Mouse (Mus musculus) kidney, embryonic 14.5 days (tissue): ENCODE measurements around the gene BC055324. TPM values are rescaled to one million over a fixed set of nuclear protein-coding genes. Genes with fewer than 3 reads are reported as not detected.

Experiments used
- ATAC-seq: fragments of 200-750 bp; cut with Nextera tagmentation; 2 replicates; pipeline ENCODE4 v1.8.0; 2017; ENCODE audit warnings: moderate number of reproducible peaks, mild to moderate bottlenecking, moderate TSS enrichment, moderate library complexity; ENCODE audit not compliant: low FRiP score, low TSS enrichment
- H3K27ac ChIP-seq: fragments of 300-500 bp; sonication (generic); 2 replicates; pipeline ENCODE4 v1.5.1; 2014; ENCODE audit warnings: low read depth, mild to moderate bottlenecking, low read length, moderate library complexity, mixed read lengths
- H3K27me3 ChIP-seq: fragments of 300-500 bp; sonication (generic); 2 replicates; pipeline ENCODE4 v1.6.1; 2014; ENCODE audit warnings: mild to moderate bottlenecking, low read length; ENCODE audit not compliant: control insufficient read depth, insufficient read depth
- H3K36me3 ChIP-seq: fragments of 300-500 bp; sonication (generic); 2 replicates; pipeline ENCODE4 v1.6.1; 2014; ENCODE audit warnings: low read length, mixed read lengths; ENCODE audit not compliant: control insufficient read depth, insufficient read depth
- H3K4me1 ChIP-seq: fragments of 300-500 bp; sonication (generic); 2 replicates; pipeline ENCODE4 v1.6.1; 2014; ENCODE audit warnings: low read length, mixed read lengths; ENCODE audit not compliant: control insufficient read depth, insufficient read depth
- H3K4me2 ChIP-seq: fragments of 300-500 bp; sonication (generic); replicated peaks from 2 replicates; pipeline ENCODE4 v1.6.1; 2014; ENCODE audit warnings: low read depth, mild to moderate bottlenecking, low read length
- H3K4me3 ChIP-seq: fragments of 300-500 bp; sonication (generic); 2 replicates; pipeline ENCODE4 v1.5.1; 2014; ENCODE audit warnings: mild to moderate bottlenecking, low read length
- H3K9ac ChIP-seq: fragments of 300-500 bp; sonication (generic); 2 replicates; pipeline ENCODE4 v1.6.1; 2014; ENCODE audit warnings: low read depth, mild to moderate bottlenecking, low read length, moderate library complexity
- H3K9me3 ChIP-seq: fragments of 300-500 bp; sonication (generic); 2 replicates; pipeline ENCODE4 v1.6.1; 2016; ENCODE audit warnings: low read length; ENCODE audit not compliant: control insufficient read depth
- WGBS: fragments of 180-500 bp; shearing (Covaris S2); extraction: QIAGEN DNeasy Blood & Tissue Kit; methylation state at CpG from one replicate; pipeline ENCODE4 v1.1.7; 2014; 5-methylcytosine and 5-hydroxymethylcytosine counted together
- polyA plus RNA-seq: library from polyadenylated mRNA; unstranded; fragments of >200 nt; fragmentation: Nextera tagmentation; extraction: Ambion mirVana; gene quantifications from 2 replicates; pipeline ENCODE4 v1.2.1, GENCODE M21; 2014

The BC055324 gene
- polyA plus RNA-seq, 1 experiment from 2014 or later: 32.6 TPM

DNA sequence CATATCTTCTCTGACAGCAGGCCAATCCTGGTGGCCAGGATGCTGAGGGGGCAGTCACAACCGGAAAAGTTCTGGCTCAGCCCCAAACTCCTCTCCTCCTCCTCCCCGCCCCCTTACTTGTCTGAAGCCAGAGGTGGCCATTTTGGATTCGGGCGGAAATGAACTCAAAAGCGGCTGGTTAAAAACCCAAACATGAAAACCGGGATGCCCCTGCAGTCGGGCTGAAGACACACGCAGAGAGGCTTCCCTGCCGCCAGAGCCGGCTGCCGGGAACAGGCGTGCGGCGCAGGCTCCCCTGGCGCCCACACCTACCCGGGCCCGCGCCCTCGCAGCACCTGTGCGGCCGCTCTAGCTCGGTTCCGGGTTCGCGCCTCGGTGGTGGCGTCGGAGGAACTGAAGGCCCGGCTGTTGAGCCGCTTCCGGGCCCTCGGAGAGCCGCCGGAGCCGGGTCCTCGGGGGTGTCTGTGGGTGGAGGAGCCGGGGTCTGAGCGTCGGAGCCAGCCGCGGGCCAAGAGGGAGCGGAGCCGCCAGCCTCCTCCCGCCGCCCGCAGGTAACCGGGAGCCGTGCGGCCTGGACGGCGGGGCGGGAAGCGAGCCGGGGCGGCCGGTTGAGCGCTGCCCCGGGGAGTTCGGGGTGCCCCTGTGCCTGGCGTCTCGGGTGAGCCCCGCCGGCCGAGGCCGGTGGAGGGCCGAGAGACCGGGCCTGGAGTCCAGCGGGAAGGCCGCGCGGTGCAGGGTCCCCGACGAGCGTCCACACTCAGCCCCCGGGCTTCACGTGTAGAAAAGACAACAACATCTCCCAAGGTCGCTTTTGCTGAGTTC is 64.7 kb downstream of the BC055324 start:
- Histone ChIP-seq H3K27me3 (no peaks in the 10 kb centered on the region), H3K4me1 (peaks cover 8% of the 10 kb centered on the region; the same call in 1 of the 2 replicates), H3K36me3 (peaks cover 11% of the 10 kb centered on the region; the same call in 1 of the 2 replicates), H3K4me3 (peak overlapping the region; percentile 96), H3K9me3 (no peaks in the 10 kb centered on the region), H3K27ac (peak overlapping the region; percentile 52; the same call in 1 of the 2 replicates), H3K4me2 (peak overlapping the region; percentile 63), H3K9ac (peak overlapping the region; percentile 93)
- peak; percentile 94 for ATAC-seq
- under 1% methylated on average over 62 of the region's 77 CpGs for WGBS

DNA sequence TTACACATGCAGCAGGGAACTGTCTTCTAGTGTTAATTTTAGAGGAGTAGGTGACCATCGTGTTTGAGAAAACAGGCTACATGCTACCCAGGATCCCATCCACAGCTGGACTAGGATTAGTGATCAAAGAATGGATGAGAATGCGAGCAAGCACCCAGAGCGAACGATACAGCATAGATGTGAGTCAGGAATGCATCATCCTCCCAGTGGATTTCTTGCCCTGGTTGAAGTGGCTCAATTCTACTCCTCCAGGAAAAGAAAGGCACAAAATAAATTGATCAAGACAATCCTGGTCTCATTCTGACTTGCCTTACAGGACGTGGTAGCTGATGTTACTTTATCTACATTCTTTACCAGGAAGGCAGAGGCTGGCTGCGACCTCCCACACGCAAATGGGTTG is 65.8 kb downstream of the BC055324 start, which contains the start of gene Scyl3:
Gene Scyl3 (plus strand): TSS at position 255 of the 400 bp plus-strand sequence.
- WGBS: 73% methylated on average over 7 of the region's 7 CpGs

DNA sequence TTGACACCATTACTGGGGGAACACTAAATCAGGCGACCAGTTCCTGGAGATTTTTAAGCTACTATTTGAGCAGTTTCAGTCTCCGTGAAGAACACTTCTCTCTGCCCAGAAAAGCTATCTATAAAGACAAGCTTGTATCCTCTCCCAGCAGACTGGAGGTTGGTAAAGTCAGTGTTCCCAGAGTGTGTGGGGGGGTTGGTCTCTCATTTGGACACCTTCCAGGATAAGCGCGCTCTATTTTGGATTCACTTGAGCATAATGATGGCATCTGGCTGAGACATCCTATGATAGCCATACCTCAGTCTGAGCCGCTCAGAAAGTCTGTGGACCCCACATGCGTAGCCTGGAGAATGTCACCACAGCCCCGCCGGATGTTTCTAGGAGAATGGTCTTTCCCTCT is 70.5 kb downstream of the BC055324 start:
- no peaks in the 10 kb centered on the region for H3K36me3 ChIP-seq
- no peak overlapping the region for H3K4me2 ChIP-seq
- no peak overlapping the region for H3K27ac ChIP-seq
- no peak overlapping the region for H3K9ac ChIP-seq
- 89% methylated on average over 8 of the region's 8 CpGs for WGBS
- H3K27me3 ChIP-seq: no peaks in the 10 kb centered on the region
- H3K4me1 ChIP-seq: no peaks in the 10 kb centered on the region
- H3K4me3 ChIP-seq: no peak overlapping the region
- no peaks in the 10 kb centered on the region for H3K9me3 ChIP-seq
- no peak for ATAC-seq

More for the DNA sequence above, 65.8 kb downstream of the BC055324 start, which contains the start of gene Scyl3:
- Histone ChIP-seq H3K27me3 (no peaks in the 10 kb centered on the region), H3K27ac (peak within 1 kb of the TSS; percentile 52; the same call in 1 of the 2 replicates), H3K4me1 (peaks cover 8% of the 10 kb centered on the region; the same call in 1 of the 2 replicates), H3K36me3 (peaks cover 4% of the 10 kb centered on the region; the same call in 1 of the 2 replicates), H3K9ac (peak within 1 kb of the TSS; percentile 93), H3K9me3 (no peaks in the 10 kb centered on the region), H3K4me2 (peak within 1 kb of the TSS; percentile 63), H3K4me3 (peak within 1 kb of the TSS; percentile 96)
- ATAC-seq: no peak

DNA sequence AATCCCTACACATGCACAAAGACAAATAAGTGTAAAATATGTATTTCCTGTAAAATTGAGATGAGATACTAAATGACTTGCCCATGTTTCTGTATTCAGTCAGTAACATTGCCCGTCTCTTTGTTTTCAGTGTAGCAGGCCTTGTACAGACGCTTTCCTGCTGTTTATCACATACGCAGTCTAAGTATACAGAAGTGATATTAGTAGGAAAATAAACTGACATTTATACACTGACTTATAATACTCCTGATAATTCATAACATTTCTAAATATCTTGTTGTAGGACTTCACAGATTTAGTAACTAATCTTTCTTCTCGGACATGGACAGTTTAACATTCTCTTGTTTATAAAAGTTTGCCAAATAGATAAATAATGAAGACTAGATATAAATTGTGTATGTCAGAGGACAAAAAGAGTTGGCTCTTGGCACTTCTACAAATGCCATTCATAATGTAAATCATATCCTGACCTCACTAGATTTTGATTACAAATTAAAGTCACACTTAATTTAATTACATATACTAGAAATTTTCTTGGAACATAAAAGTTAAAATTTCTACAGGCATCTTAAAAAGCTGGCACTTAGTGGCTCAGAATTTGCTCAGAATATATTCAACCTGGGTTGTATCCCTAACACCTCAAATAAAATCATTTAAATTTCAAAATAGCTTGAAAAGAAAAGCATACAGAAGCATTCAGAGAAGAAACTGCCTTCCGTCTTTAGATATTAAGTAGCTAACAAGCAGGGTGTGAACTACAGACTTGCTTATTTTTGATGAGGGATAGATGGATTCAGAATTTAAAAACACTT is 77.0 kb downstream of the BC055324 start:
- Histone ChIP-seq H3K4me2 (no peak overlapping the region), H3K9ac (no peak overlapping the region), H3K36me3 (peaks cover 4% of the 10 kb centered on the region; the same call in 1 of the 2 replicates), H3K4me3 (no peak overlapping the region), H3K9me3 (0 out of 2 replicates have a peak, but pooled peaks cover 3% of the 10 kb centered on the region), H3K4me1 (no peaks in the 10 kb centered on the region), H3K27me3 (no peaks in the 10 kb centered on the region), H3K27ac (no peak overlapping the region)
- 88% methylated on average over 5 of the region's 5 CpGs for WGBS
- no peak for ATAC-seq

DNA sequence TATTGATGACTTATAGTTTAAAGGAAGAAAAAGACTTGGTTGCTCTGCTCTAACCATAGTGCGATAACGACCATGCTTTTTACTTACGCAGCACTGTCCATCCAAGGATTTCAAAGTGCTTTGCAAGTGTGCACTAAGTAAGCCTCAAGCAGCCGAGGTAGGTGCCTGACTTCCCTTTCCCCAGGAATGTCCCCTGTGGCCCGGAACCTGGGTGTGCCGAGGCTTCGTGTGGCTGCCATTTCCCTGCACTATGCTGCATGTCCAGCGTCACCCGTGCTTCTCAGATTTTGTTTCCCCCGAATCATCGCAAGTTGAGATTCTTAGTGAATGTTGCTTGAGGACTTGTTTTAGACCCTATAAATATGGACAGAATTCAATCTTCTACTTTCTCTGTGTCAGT is 82.6 kb downstream of the BC055324 start:
- Histone ChIP-seq H3K9me3 (no peaks in the 10 kb centered on the region), H3K4me3 (no peak overlapping the region), H3K27ac (no peak overlapping the region), H3K27me3 (no peaks in the 10 kb centered on the region), H3K4me2 (no peak overlapping the region), H3K9ac (no peak overlapping the region), H3K4me1 (no peaks in the 10 kb centered on the region), H3K36me3 (peaks cover 1% of the 10 kb centered on the region; the same call in 1 of the 2 replicates)
- WGBS: 90% methylated on average over 11 of the region's 11 CpGs
- no peak for ATAC-seq

DNA sequence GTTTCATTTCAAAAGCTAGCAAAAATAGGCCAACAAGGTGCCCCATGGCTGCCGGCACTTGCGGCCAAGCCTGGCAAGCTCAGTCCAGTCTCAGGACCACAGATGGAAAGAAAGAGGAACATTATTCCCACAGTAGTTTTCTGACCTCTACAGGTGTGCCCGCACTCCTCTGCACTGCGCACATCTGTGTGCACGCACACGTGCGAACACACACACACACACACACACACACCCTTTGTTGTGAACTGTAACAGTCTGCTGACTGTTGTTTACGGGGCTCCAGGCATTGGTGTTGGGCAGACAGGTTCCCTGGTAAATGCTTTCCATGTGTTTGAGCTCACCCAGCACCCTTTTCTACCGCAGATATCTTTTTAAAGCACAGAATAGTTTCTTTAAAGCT is 83.8 kb downstream of the BC055324 start:
- Histone ChIP-seq H3K9me3 (no peaks in the 10 kb centered on the region), H3K4me1 (no peaks in the 10 kb centered on the region), H3K9ac (no peak overlapping the region), H3K36me3 (no peaks in the 10 kb centered on the region; the same call in 1 of the 2 replicates), H3K27ac (no peak overlapping the region), H3K27me3 (no peaks in the 10 kb centered on the region), H3K4me3 (no peak overlapping the region), H3K4me2 (no peak overlapping the region)
- WGBS: 97% methylated on average over 9 of the region's 9 CpGs
- no peak for ATAC-seq

DNA sequence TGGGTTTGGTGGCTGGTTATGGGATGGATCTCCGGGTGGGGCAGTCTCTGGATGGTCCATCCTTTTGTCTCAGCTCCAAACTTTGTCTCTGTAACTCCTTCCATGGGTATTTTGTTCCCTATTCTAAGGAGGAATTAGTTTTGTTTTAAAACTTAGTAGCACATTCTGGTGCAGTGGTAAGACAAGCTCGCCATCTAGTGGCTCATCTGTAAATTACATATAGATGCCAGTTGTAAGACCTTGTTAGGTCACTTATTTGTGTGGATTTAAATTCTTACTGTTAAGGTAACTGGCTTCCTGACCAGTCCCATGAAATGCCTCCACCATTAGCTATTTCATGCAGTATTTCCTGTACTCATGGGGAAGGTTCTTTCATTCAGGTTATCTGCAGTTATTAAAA is 84.3 kb downstream of the BC055324 start:
- 11% methylated on average over 2 of the region's 2 CpGs for WGBS
- H3K36me3 ChIP-seq: no peaks in the 10 kb centered on the region

DNA sequence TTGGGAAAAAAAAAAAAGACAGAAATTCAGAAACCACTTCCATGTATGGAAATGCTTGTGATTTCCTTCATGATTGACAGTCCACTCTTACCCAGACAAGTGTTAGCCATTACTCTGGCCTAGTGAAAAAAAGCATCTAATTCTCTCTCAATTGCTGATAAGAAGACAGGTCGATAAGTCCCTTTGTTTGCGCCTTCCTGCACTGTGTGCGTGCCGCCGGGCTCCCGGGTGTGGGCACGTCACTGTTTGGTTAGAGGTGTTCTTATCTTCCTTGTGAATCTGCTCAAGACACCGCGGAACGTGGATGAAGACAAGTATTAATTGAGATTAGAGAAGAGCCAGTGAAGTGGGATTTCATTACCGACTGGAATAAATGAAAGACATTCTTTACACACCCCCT is 86.2 kb downstream of the BC055324 start:
- 89% methylated on average over 11 of the region's 11 CpGs for WGBS
- no peaks in the 10 kb centered on the region for H3K27me3 ChIP-seq

More for the DNA sequence above, 84.3 kb downstream of the BC055324 start:
- no peak overlapping the region for H3K9ac ChIP-seq
- H3K9me3 ChIP-seq: no peaks in the 10 kb centered on the region
- H3K27me3 ChIP-seq: no peaks in the 10 kb centered on the region
- H3K27ac ChIP-seq: no peak overlapping the region
- no peak overlapping the region for H3K4me2 ChIP-seq
- no peaks in the 10 kb centered on the region for H3K4me1 ChIP-seq
- H3K4me3 ChIP-seq: no peak overlapping the region
- peak; percentile 71 for ATAC-seq

More for the DNA sequence above, 86.2 kb downstream of the BC055324 start:
- H3K9me3 ChIP-seq: no peaks in the 10 kb centered on the region
- no peak overlapping the region for H3K4me3 ChIP-seq
- ATAC-seq: no peak
- no peak overlapping the region for H3K27ac ChIP-seq
- no peaks in the 10 kb centered on the region for H3K36me3 ChIP-seq
- H3K9ac ChIP-seq: no peak overlapping the region
- no peaks in the 10 kb centered on the region for H3K4me1 ChIP-seq
- H3K4me2 ChIP-seq: no peak overlapping the region
